24 mouse cellular contexts compared by ENCODE assay signal in genomic region chr6:143234868-143235267, GRCm38 (mm10).
DNase-seq lines count a peak whose midpoint lies in the region; ATAC-seq and TF ChIP-seq lines count a peak whose summit lies in the region.
"Had no signal": no experiment of that assay in that cellular context is flagged by ENCODE, and none has a peak within 500 bp of the region (broad histone marks: within the 10 kb centered on the region; RNA-seq: fewer than 3 reads in every experiment).

No protein-coding gene starts in this region.

- no peak overlapping the region for H3K27ac ChIP-seq in forebrain, postnatal 0 days (ENCODE audit: low read depth, low read length)
- no peak overlapping the region for H3K27ac ChIP-seq in forebrain, embryonic 16.5 days (ENCODE audit: low read length)
- H3K27ac ChIP-seq in CH12.LX (ENCODE audit: insufficient read depth, low read depth) (no peak overlapping the region), ES-E14 (ENCODE audit: insufficient read depth, low read depth, low read length, poor library complexity, severe bottlenecking) (no peak overlapping the region), MEL (ENCODE audit: control insufficient read depth, low read depth, low read length) (no peak overlapping the region)
- H3K27ac ChIP-seq in embryonic facial prominence, embryonic 10.5 days (replicated peaks): no peak overlapping the region

- H3K4me1 ChIP-seq in forebrain, postnatal 0 days (ENCODE audit: insufficient read depth): no peaks in the 10 kb centered on the region
- H3K4me1 ChIP-seq in forebrain, embryonic 16.5 days (replicated peaks; ENCODE audit: control insufficient read depth, insufficient read depth, low read length): peaks cover 5% of the 10 kb centered on the region; the same call in 1 of the 2 replicates
- H3K4me1 ChIP-seq in CH12.LX (ENCODE audit: control insufficient read depth in 1 of 2, insufficient read depth in 2 of 2): peaks cover 0 to 20% of the 10 kb centered on the region in 2 experiments; a peak in 2 of 4 replicates
- H3K4me1 ChIP-seq in ES-E14 (ENCODE audit: control insufficient read depth in 2 of 2, insufficient read depth in 2 of 2, low read length in 2 of 2, poor library complexity in 1 of 2): no peaks in the 10 kb centered on the region
- no peaks in the 10 kb centered on the region for H3K4me1 ChIP-seq in MEL (ENCODE audit: control insufficient read depth in 1 of 2, insufficient read depth in 2 of 2, low read length in 2 of 2)
- H3K4me1 ChIP-seq in embryonic facial prominence, embryonic 10.5 days: 0 out of 2 replicates have a peak, but pooled peaks cover 2% of the 10 kb centered on the region

- no peak for ATAC-seq in forebrain, postnatal 0 days
- ATAC-seq in forebrain, embryonic 16.5 days: no peak
- ATAC-seq: activated CD4-positive, CD25-positive, alpha-beta regulatory T cell, adult 4 months; CD4-positive, CD25-positive, alpha-beta regulatory T cell, adult 4 months; Patski had no signal

- H3K36me3 ChIP-seq in forebrain, postnatal 0 days (ENCODE audit: insufficient read depth): no peaks in the 10 kb centered on the region
- no peaks in the 10 kb centered on the region for H3K36me3 ChIP-seq in forebrain, embryonic 16.5 days (ENCODE audit: control insufficient read depth, insufficient read depth)
- H3K36me3 ChIP-seq in CH12.LX (replicated peaks in 1 of 2; ENCODE audit: control insufficient read depth in 1 of 2, insufficient read depth in 1 of 2, low read length in 1 of 2): no peaks in the 10 kb centered on the region
- no peaks in the 10 kb centered on the region for H3K36me3 ChIP-seq in ES-E14 (ENCODE audit: control insufficient read depth, insufficient read depth, low read length, poor library complexity, severe bottlenecking)
- no peaks in the 10 kb centered on the region for H3K36me3 ChIP-seq in MEL (ENCODE audit: control insufficient read depth in 1 of 2, insufficient read depth in 2 of 2, low read length in 2 of 2)
- H3K36me3 ChIP-seq in embryonic facial prominence, embryonic 10.5 days (replicated peaks): no peaks in the 10 kb centered on the region
- H3K36me3 ChIP-seq: G1E had no signal

- dilution Hi-C loops in CH12.LX (cut with MboI; ENCODE audit: extremely low pct_ligation_motif_present, extremely low pct_unique_long_range_greater_than_20kb, low sequenced_read_pairs): no loop called here

- no peak for TF ChIP-seq CTCF in forebrain, postnatal 0 days (IDR thresholded peaks at IDR 0.05; ENCODE audit: low read depth)
- TF ChIP-seq CTCF in CH12.LX (conservative IDR thresholded peaks at IDR 0.05 in 1 of 2, IDR thresholded peaks at IDR 0.05 in 1 of 2; ENCODE audit: low read depth in 2 of 2, low read length in 2 of 2): no peak
- no peak for TF ChIP-seq CTCF in MEL (IDR thresholded peaks at IDR 0.05 in 2 of 3, conservative IDR thresholded peaks at IDR 0.05 in 1 of 3; ENCODE audit: control insufficient read depth in 1 of 3, insufficient read depth in 1 of 3, low read depth in 2 of 3, low read length in 3 of 3, poor library complexity in 1 of 3, severe bottlenecking in 1 of 3)

- H3K27me3 ChIP-seq in forebrain, postnatal 0 days (ENCODE audit: insufficient read depth, low read length): no peaks in the 10 kb centered on the region
- H3K27me3 ChIP-seq in forebrain, embryonic 16.5 days (replicated peaks; ENCODE audit: control insufficient read depth, insufficient read depth, low read length): no peaks in the 10 kb centered on the region
- H3K27me3 ChIP-seq in CH12.LX (replicated peaks) (no peaks in the 10 kb centered on the region), MEL (ENCODE audit: control insufficient read depth in 1 of 2, insufficient read depth in 2 of 2, low read length in 2 of 2) (no peaks in the 10 kb centered on the region)
- H3K27me3 ChIP-seq in embryonic facial prominence, embryonic 10.5 days (replicated peaks; ENCODE audit: low read depth, poor library complexity, severe bottlenecking): no peaks in the 10 kb centered on the region

- TF ChIP-seq RAD21 in CH12.LX (IDR thresholded peaks at IDR 0.05; ENCODE audit: low read depth, low read length) (no peak), MEL (IDR thresholded peaks at IDR 0.05; ENCODE audit: low read depth, low read length) (no peak)

- H3K79me2 ChIP-seq in CH12.LX (replicated peaks; ENCODE audit: control insufficient read depth, extremely low read depth, insufficient read depth, poor library complexity, severe bottlenecking): no peaks in the 10 kb centered on the region
- H3K79me2 ChIP-seq in MEL (ENCODE audit: control insufficient read depth, insufficient read depth, low read length, poor library complexity): no peaks in the 10 kb centered on the region

- no peak overlapping the region for H3K4me3 ChIP-seq in forebrain, postnatal 0 days (ENCODE audit: low read depth, low read length)
- H3K4me3 ChIP-seq in forebrain, embryonic 16.5 days (replicated peaks; ENCODE audit: low read length): no peak overlapping the region
- H3K4me3 ChIP-seq in CH12.LX (replicated peaks in 1 of 3; ENCODE audit: low read depth in 2 of 3, low read length in 2 of 3, poor library complexity in 1 of 3) (no peak overlapping the region), ES-E14 (ENCODE audit: insufficient read depth in 1 of 2, low read depth in 1 of 2, low read length in 2 of 2, poor library complexity in 1 of 2, severe bottlenecking in 1 of 2) (no peak overlapping the region), MEL (ENCODE audit: control insufficient read depth in 1 of 2, insufficient read depth in 1 of 2, low read depth in 2 of 2, low read length in 2 of 2) (no peak overlapping the region)
- no peak overlapping the region for H3K4me3 ChIP-seq in embryonic facial prominence, embryonic 10.5 days

- no peaks in the 10 kb centered on the region for H3K9me3 ChIP-seq in forebrain, postnatal 0 days (ENCODE audit: low read length)
- no peaks in the 10 kb centered on the region for H3K9me3 ChIP-seq in forebrain, embryonic 16.5 days (ENCODE audit: control insufficient read depth, low read length)
- no peaks in the 10 kb centered on the region for H3K9me3 ChIP-seq in CH12.LX (replicated peaks; ENCODE audit: low read length)
- no peaks in the 10 kb centered on the region for H3K9me3 ChIP-seq in ES-E14 (ENCODE audit: control insufficient read depth, insufficient read depth, low read depth, low read length)
- H3K9me3 ChIP-seq in MEL (replicated peaks; ENCODE audit: insufficient read depth, low read length): no peaks in the 10 kb centered on the region
- H3K9me3 ChIP-seq in embryonic facial prominence, embryonic 10.5 days: no peaks in the 10 kb centered on the region
- H3K9me3 ChIP-seq: G1E had no signal

- TF ChIP-seq POLR2A in CH12.LX (IDR thresholded peaks at IDR 0.05; ENCODE audit: low read depth, low read length) (no peak), MEL (IDR thresholded peaks at IDR 0.05; ENCODE audit: control insufficient read depth in 1 of 2, insufficient read depth in 1 of 2, low read depth in 1 of 2, low read length in 2 of 2, poor library complexity in 1 of 2) (no peak)

- TF ChIP-seq EP300 in CH12.LX (IDR thresholded peaks at IDR 0.05; ENCODE audit: low read length) (no peak), MEL (IDR thresholded peaks at IDR 0.05; ENCODE audit: low read depth in 1 of 2, low read length in 2 of 2) (no peak)

- H3K9ac ChIP-seq in forebrain, postnatal 0 days: no peak overlapping the region
- no peak overlapping the region for H3K9ac ChIP-seq in forebrain, embryonic 16.5 days (replicated peaks; ENCODE audit: low read depth, low read length)
- no peak overlapping the region for H3K9ac ChIP-seq in CH12.LX (ENCODE audit: insufficient read depth, low read depth)
- H3K9ac ChIP-seq in ES-E14 (ENCODE audit: insufficient read depth, low read depth, low read length, poor library complexity, severe bottlenecking): no peak overlapping the region
- H3K9ac ChIP-seq in MEL (ENCODE audit: control insufficient read depth, low read depth, low read length, poor library complexity, severe bottlenecking): no peak overlapping the region

- H3K4me2 ChIP-seq in forebrain, postnatal 0 days (ENCODE audit: low read depth): no peak overlapping the region
- no peak overlapping the region for H3K4me2 ChIP-seq in forebrain, embryonic 16.5 days (ENCODE audit: low read length)
- no peak overlapping the region for H3K4me2 ChIP-seq in CH12.LX (ENCODE audit: insufficient read depth, low read depth, poor library complexity, severe bottlenecking)

- WGBS in forebrain, postnatal 0 days: 76% methylated on average over 8 of the region's 8 CpGs
- 77% methylated on average over 8 of the region's 8 CpGs for WGBS in forebrain, embryonic 16.5 days
- WGBS in embryonic facial prominence, embryonic 10.5 days: 88% methylated on average over 8 of the region's 8 CpGs

- peak; percentile 38 for DNase-seq in forebrain, postnatal 0 days
- DNase-seq in CH12.LX (ENCODE audit: extremely low read depth) (no peak), ES-E14 (ENCODE audit: low read depth, low spot score) (no peak), MEL (ENCODE audit: low read depth, low spot score) (no peak)
- no peak for DNase-seq in frontal cortex, postnatal 36 days (ENCODE audit: low spot score in 2 of 2)
- no peak for DNase-seq in embryonic facial prominence, embryonic 10.5 days (ENCODE audit: low spot score)
- no peak for DNase-seq in urinary bladder, postnatal 4 days (ENCODE audit: low spot score in 2 of 2)
- DNase-seq: adrenal gland, adult 2 months; adrenal gland, adult 8-10 months; adrenal gland, postnatal 10 days; adrenal gland, postnatal 14 days; adrenal gland, postnatal 25 days; adrenal gland, postnatal 36 days; B cell, adult 2 months; cerebellum, adult 11 months; cerebellum, adult 11-12 months; cerebellum, adult 18-20 months; cerebellum, adult 2 months; cerebellum, adult 8-10 months had no signal

- in situ Hi-C loops in CH12.LX (cut with MboI; ENCODE audit: low pct_ligation_motif_present, low pct_unique_long_range_greater_than_20kb, low sequenced_read_pairs): no loop called here
- in situ Hi-C loops in ES-E14 (cut with MboI; ENCODE audit: low sequenced_read_pairs in 2 of 2, unreplicated experiment in 2 of 2): no loop called here

TF ChIP-seq in CH12.LX, 34 proteins besides CTCF, POLR2A, EP300 and RAD21 (continues in another document):
- TF ChIP-seq HCFC1 (IDR thresholded peaks at IDR 0.05; ENCODE audit: low read depth, low read length) (no peak), TCF12 (IDR thresholded peaks at IDR 0.05; ENCODE audit: low read depth, low read length) (no peak), MAFK (IDR thresholded peaks at IDR 0.05; ENCODE audit: insufficient replicate concordance, low read length) (peak; percentile 74)

TF ChIP-seq in ES-E14, 5 proteins besides CTCF, POLR2A, EP300 and RAD21:
- peak; percentile 94 for TF ChIP-seq MAFK (IDR thresholded peaks at IDR 0.05; ENCODE audit: insufficient read depth, low read depth, low read length)
- no peak for TF ChIP-seq ZC3H11A (IDR thresholded peaks at IDR 0.05; ENCODE audit: borderline replicate concordance, low read depth, low read length)

TF ChIP-seq in MEL, 35 proteins besides CTCF, POLR2A, EP300 and RAD21 (continues in another document):
- no peak for TF ChIP-seq TAL1 (IDR thresholded peaks at IDR 0.05; ENCODE audit: low read length)
- no peak for TF ChIP-seq MEF2A (IDR thresholded peaks at IDR 0.05; ENCODE audit: extremely low read depth, insufficient replicate concordance, low read depth, low read length, poor library complexity, severe bottlenecking)
- no peak for TF ChIP-seq GABPA (IDR thresholded peaks at IDR 0.05; ENCODE audit: low read depth, low read length)
- no peak for TF ChIP-seq ZMIZ1 (IDR thresholded peaks at IDR 0.05; ENCODE audit: low read depth, low read length)
- TF ChIP-seq SMC3 (IDR thresholded peaks at IDR 0.05; ENCODE audit: low read depth, low read length): no peak
